Mouse (Mus musculus) heart, postnatal 0 days (tissue): ENCODE measurements around the gene Nlgn2.

Experiments
- CTCF ChIP-seq: IDR thresholded peaks from 2 replicates; pipeline ENCODE4 v1.5.1; 2016; ENCODE audit warnings: antibody characterized with exemption, control low read depth, low read depth
- EP300 ChIP-seq: IDR thresholded peaks from 2 replicates; pipeline ENCODE4 v1.6.1; 2016; ENCODE audit warnings: antibody characterized with exemption, low read depth

GRCm38 (mm10) chr11:69807641-69808040 is 29.9 kb downstream of the Nlgn2 start:
- no peak for TF ChIP-seq CTCF
- TF ChIP-seq EP300, result no peak
